Mouse (Mus musculus) macrophage (primary cell): ENCODE measurements at regions not wholly inside any gene's neighbourhood (a gene's known extent, or its start where the extent isn't known, plus 50 kb on each side); places are given as distances from the start of the nearest gene placed in this dataset.

Source experiments
- H3K27ac ChIP-seq: fragments of 350-480 bp; formaldehyde crosslinking; 2 replicates; pipeline ENCODE4 v1.9.0; 2021
- H3K36me3 ChIP-seq: fragments of 350-480 bp; formaldehyde crosslinking; 2 replicates; pipeline ENCODE4 v1.9.0; 2021; ENCODE audit errors: inconsistent target
- H3K4me3 ChIP-seq: fragments of 350-480 bp; formaldehyde crosslinking; 2 replicates; pipeline ENCODE4 v1.9.0; 2021; ENCODE audit errors: inconsistent target
- H3K79me2 ChIP-seq: fragments of 350-480 bp; formaldehyde crosslinking; 2 replicates; pipeline ENCODE4 v1.9.0; 2021; ENCODE audit errors: inconsistent target
- WGBS: methylation state at CpG from one replicate; pipeline ENCODE4 v1.1.7; 2026; ENCODE audit warnings: inconsistent platforms; ENCODE audit not compliant: missing documents; 5-methylcytosine and 5-hydroxymethylcytosine counted together

GRCm38 (mm10) chr11:110789537-110789936, 178.3 kb upstream of the Kcnj16 start:
- Histone ChIP-seq H3K79me2 (no peaks in the 10 kb centered on the region), H3K4me3 (no peak overlapping the region), H3K27ac (no peak overlapping the region), H3K36me3 (no peaks in the 10 kb centered on the region)
- WGBS: 92% methylated on average over 4 of the region's 4 CpGs

- Histone ChIP-seq H3K79me2 (no peaks in the 10 kb centered on the region), H3K27ac (no peak overlapping the region), H3K4me3 (no peak overlapping the region), H3K36me3 (no peaks in the 10 kb centered on the region)
- WGBS: 92% methylated on average over 8 of the region's 8 CpGs
These were observed 167.8 kb upstream of the Kcnj16 start for GRCm38 (mm10) chr11:110799887-110800578.

GRCm38 (mm10) chr11:110802013-110802412, 165.8 kb upstream of the Kcnj16 start:
- no peak overlapping the region for H3K4me3 ChIP-seq
- no peaks in the 10 kb centered on the region for H3K36me3 ChIP-seq
- no peak overlapping the region for H3K27ac ChIP-seq
- WGBS: 97% methylated on average over 7 of the region's 7 CpGs
- no peaks in the 10 kb centered on the region for H3K79me2 ChIP-seq

- 94% methylated on average over 1 of the region's 1 CpGs for WGBS
These were observed 163.8 kb upstream of the Kcnj16 start for GRCm38 (mm10) chr11:110804079-110804478.

GRCm38 (mm10) chr11:110813137-110813536, 154.7 kb upstream of the Kcnj16 start:
- Histone ChIP-seq H3K36me3 (no peaks in the 10 kb centered on the region), H3K27ac (no peak overlapping the region), H3K4me3 (no peak overlapping the region), H3K79me2 (no peaks in the 10 kb centered on the region)
- WGBS: 94% methylated on average over 6 of the region's 6 CpGs

More at GRCm38 (mm10) chr11:110804079-110804478, 163.8 kb upstream of the Kcnj16 start:
- H3K79me2 ChIP-seq: no peaks in the 10 kb centered on the region
- no peak overlapping the region for H3K27ac ChIP-seq
- H3K36me3 ChIP-seq: no peaks in the 10 kb centered on the region
- no peak overlapping the region for H3K4me3 ChIP-seq

- Histone ChIP-seq H3K36me3 (no peaks in the 10 kb centered on the region), H3K4me3 (no peak overlapping the region), H3K79me2 (no peaks in the 10 kb centered on the region), H3K27ac (no peak overlapping the region)
- 98% methylated on average over 9 of the region's 9 CpGs for WGBS
These were observed 153.1 kb upstream of the Kcnj16 start for GRCm38 (mm10) chr11:110814732-110815131.

GRCm38 (mm10) chr11:110815206-110815605, 152.6 kb upstream of the Kcnj16 start:
- H3K4me3 ChIP-seq: no peak overlapping the region
- WGBS: 93% methylated on average over 7 of the region's 7 CpGs
- H3K79me2 ChIP-seq: no peaks in the 10 kb centered on the region
- H3K36me3 ChIP-seq: no peaks in the 10 kb centered on the region
- H3K27ac ChIP-seq: no peak overlapping the region

- WGBS: 83% methylated on average over 5 of the region's 5 CpGs
- Histone ChIP-seq H3K4me3 (no peak overlapping the region), H3K79me2 (no peaks in the 10 kb centered on the region), H3K27ac (no peak overlapping the region), H3K36me3 (no peaks in the 10 kb centered on the region)
These were observed 139.2 kb upstream of the Kcnj16 start for GRCm38 (mm10) chr11:110828584-110828983.

- no peaks in the 10 kb centered on the region for H3K36me3 ChIP-seq
- WGBS: 93% methylated on average over 4 of the region's 4 CpGs
- H3K27ac ChIP-seq: no peak overlapping the region
- H3K79me2 ChIP-seq: no peaks in the 10 kb centered on the region
- H3K4me3 ChIP-seq: no peak overlapping the region
These were observed 131.1 kb upstream of the Kcnj16 start for GRCm38 (mm10) chr11:110836688-110837087.

GRCm38 (mm10) chr11:110839316-110839715, 128.5 kb upstream of the Kcnj16 start:
- WGBS: 56% methylated on average over 7 of the region's 7 CpGs
- no peaks in the 10 kb centered on the region for H3K36me3 ChIP-seq

GRCm38 (mm10) chr11:110868319-110868718, 99.5 kb upstream of the Kcnj16 start:
- H3K27ac ChIP-seq: no peak overlapping the region
- no peaks in the 10 kb centered on the region for H3K79me2 ChIP-seq
- H3K4me3 ChIP-seq: no peak overlapping the region
- H3K36me3 ChIP-seq: no peaks in the 10 kb centered on the region
- 71% methylated on average over 3 of the region's 3 CpGs for WGBS

More at GRCm38 (mm10) chr11:110839316-110839715, 128.5 kb upstream of the Kcnj16 start:
- Histone ChIP-seq H3K27ac (no peak overlapping the region), H3K79me2 (no peaks in the 10 kb centered on the region), H3K4me3 (no peak overlapping the region)

GRCm38 (mm10) chr11:110870133-110870532, 97.7 kb upstream of the Kcnj16 start:
- Histone ChIP-seq H3K4me3 (no peak overlapping the region), H3K36me3 (no peaks in the 10 kb centered on the region), H3K27ac (no peak overlapping the region), H3K79me2 (no peaks in the 10 kb centered on the region)
- WGBS: 100% methylated on average over 2 of the region's 2 CpGs

GRCm38 (mm10) chr11:110874626-110875025, 93.2 kb upstream of the Kcnj16 start:
- Histone ChIP-seq H3K79me2 (no peaks in the 10 kb centered on the region), H3K36me3 (no peaks in the 10 kb centered on the region), H3K27ac (no peak overlapping the region), H3K4me3 (no peak overlapping the region)
- WGBS: 88% methylated on average over 7 of the region's 7 CpGs

- 99% methylated on average over 9 of the region's 9 CpGs for WGBS
- H3K4me3 ChIP-seq: no peak overlapping the region
- no peaks in the 10 kb centered on the region for H3K79me2 ChIP-seq
- no peaks in the 10 kb centered on the region for H3K36me3 ChIP-seq
- H3K27ac ChIP-seq: no peak overlapping the region
These were observed 86.9 kb upstream of the Kcnj16 start for GRCm38 (mm10) chr11:110880971-110881370.

GRCm38 (mm10) chr11:110889354-110890151, 78.3 kb upstream of the Kcnj16 start:
- H3K36me3 ChIP-seq: no peaks in the 10 kb centered on the region
- 97% methylated on average over 3 of the region's 3 CpGs for WGBS
- no peak overlapping the region for H3K27ac ChIP-seq
- no peaks in the 10 kb centered on the region for H3K79me2 ChIP-seq
- H3K4me3 ChIP-seq: no peak overlapping the region
